Mouse (Mus musculus) embryonic stem cell, embryonic (primary cell): ENCODE results near the gene Chpf.

Experiments used
- CTCF ChIA-PET, 4 experiments: fragments of 300-600 bp in 2 of 4; fragments of 350-600 bp in 2 of 4; sonication (Branson Sonifier 250); formaldehyde crosslinking; loops; one replicate each; lab custom pipeline; 2022; ENCODE audit warnings: inconsistent platforms in 2 of 4; lab: Charles Lee
- POLR2A ChIA-PET, 4 experiments: fragments of 300-600 bp in 2 of 4; fragments of 350-600 bp in 2 of 4; sonication (Branson Sonifier 250); formaldehyde crosslinking; loops; one replicate each; lab custom pipeline; 2022; ENCODE audit warnings: antibody characterized with exemption in 4 of 4, inconsistent platforms in 1 of 4; lab: Charles Lee

Chpf gene

DNA sequence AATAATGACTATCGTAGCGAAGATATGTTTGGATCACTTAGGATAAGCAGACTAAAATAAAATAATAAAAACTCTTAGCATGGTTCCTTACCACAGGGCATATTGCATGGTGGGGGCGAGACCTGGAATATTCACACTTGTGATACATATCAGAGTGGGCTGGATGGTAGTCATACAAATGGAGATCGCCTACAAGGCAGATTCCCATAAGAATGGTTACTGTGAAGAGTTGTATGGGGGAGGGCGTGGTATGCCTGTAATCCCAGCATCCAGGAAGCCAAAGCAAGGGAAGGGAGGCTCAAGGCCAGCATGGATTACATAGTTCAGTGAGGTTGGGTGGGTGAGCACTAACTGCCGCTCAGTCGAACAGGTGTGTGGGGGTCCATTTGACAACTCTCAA, 1.6 kb upstream of the Chpf start:
- CTCF ChIA-PET: interaction anchor here in 1 of 4 experiments (2.4 kb wide), 1 partner anchor 79 kb away, joined by 17 read pairs; no protein-coding TSS in a partner anchor
- POLR2A ChIA-PET: interaction anchor here in 2 of 4 experiments (0.9 to 1.6 kb wide), 5 partner anchors 25 to 82 kb away, joined by 3 to 6 read pairs (median 3); partner anchors contain the start of gene Obsl1 (in 1 of the 2)

DNA sequence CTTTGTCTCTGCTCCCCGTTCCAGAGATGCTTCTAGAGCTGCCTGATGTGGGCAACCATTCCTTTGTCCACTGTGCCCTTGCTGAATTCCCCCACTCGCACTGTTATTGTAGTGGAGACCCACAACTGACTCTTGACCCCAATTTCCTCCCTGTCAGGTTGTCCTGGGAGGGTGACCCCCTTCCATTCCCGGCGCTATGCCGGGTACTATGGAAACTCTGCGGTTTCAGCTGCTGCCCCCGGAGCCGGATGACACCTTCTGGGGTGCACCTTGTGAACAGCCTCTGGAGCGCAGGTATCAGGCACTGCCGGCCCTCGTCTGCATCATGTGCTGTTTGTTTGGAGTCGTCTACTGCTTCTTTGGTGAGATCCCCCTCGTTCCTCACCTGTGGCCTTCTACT, 929 bp upstream of the Chpf start:
- ChIA-PET CTCF (interaction anchor here (0.8 to 4.7 kb wide), 19 partner anchors 7 to 162 kb away, joined by 3 to 81 read pairs (median 5); partner anchors contain the start of genes Asic4 (in 1 of the 4), Dnpep (in 1 of the 4) and Gmppa (in 1 of the 4)), POLR2A (interaction anchor here in 3 of 4 experiments (0.9 to 5.5 kb wide), 30 partner anchors 8 to 252 kb away, joined by 3 to 35 read pairs (median 5); partner anchors contain the start of genes Inha (in 3 of the 3), Gmppa (in 2 of the 3), Obsl1 (in 2 of the 3) and Dnpep (in 1 of the 3))

DNA sequence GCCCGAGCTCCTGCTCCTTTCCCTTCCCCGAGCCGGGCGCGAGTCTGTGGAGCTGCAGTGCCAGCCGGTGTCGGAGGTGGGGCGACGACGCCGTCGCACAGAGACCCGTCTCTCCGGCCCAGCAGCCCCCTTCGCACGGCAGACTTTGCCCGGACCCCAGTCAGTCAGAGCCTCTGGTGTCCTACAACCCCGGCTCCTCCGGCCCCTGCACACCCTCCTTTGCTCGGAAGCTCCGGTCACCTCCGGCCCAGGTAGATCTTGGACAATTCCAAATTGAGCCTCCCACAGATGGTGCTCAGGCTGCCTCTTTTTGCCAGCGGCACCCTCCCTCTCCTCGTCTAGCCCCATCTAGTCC, 505 bp upstream of the Chpf start:
- CTCF ChIA-PET: interaction anchor here (0.5 to 4.7 kb wide), 30 partner anchors 8 to 162 kb away, joined by 3 to 81 read pairs (median 5); partner anchors contain the start of genes Asic4 (in 1 of the 4), Dnpep (in 1 of the 4) and Gmppa (in 1 of the 4)
- POLR2A ChIA-PET: interaction anchor here in 3 of 4 experiments (0.5 to 5.5 kb wide), 51 partner anchors 8 to 1367 kb away, joined by 3 to 35 read pairs (median 4); partner anchors contain the start of genes Gmppa (in 3 of the 3), Inha (in 3 of the 3), Obsl1 (in 3 of the 3) and Dnpep (in 1 of the 3)

DNA sequence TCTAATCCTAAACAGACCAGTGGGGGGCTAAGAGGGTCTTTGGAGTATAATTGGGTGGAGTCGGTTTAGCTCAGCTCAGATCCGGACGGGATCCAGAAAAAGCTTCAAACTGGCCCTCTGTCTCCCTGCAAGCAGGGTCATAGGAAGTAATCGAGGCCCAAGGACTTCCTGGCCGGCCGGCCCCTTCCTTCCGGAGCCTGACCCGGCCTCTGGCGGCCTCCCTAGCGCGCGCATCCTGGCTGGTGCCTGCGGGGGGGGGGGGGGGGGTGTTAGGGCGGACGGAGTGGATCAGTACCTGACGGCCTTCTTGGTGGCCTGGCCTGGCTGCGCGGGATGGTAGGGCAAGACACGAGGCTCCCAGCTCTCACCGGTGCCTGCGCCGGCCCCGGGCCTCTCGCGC, 610 bp downstream of the Chpf start:
- ChIA-PET POLR2A (interaction anchor here in 3 of 4 experiments (0.6 to 5.5 kb wide), 37 partner anchors 9 to 972 kb away, joined by 3 to 35 read pairs (median 5); partner anchors contain the start of genes Gmppa (in 2 of the 3), Dnpep (in 1 of the 3), Inha (in 1 of the 3) and Obsl1 (in 1 of the 3)), CTCF (interaction anchor here (0.7 to 4.7 kb wide), 42 partner anchors 9 to 353 kb away, joined by 3 to 81 read pairs (median 6); partner anchors contain the start of genes Asic4 (in 1 of the 4), Dnpep (in 1 of the 4), Gmppa (in 1 of the 4) and Inha (in 1 of the 4))

DNA sequence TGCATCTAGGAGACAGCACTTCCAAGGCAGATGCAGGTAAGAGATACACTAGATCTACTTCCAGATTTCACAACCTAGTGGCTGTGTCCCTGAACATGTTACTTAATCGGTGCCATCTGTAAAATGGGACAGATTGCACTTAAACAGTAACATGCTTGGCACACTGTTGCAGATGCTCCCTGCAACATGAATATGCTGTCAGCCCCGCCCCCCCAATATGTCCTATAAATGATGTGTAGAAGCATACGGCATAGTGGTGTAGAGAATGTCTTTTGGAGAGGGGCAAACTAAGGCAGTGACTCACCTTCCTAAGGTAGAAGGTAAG, 1.2 kb downstream of the Chpf start:
- POLR2A ChIA-PET: interaction anchor here (0.5 to 5.5 kb wide), 15 partner anchors 9 to 309 kb away, joined by 3 to 28 read pairs (median 5); partner anchors contain the start of genes Dnpep (in 1 of the 4), Stk11ip (in 1 of the 4) and Zfand2b (in 1 of the 4)
- CTCF ChIA-PET: interaction anchor here (0.6 to 4.7 kb wide), 83 partner anchors 9 to 647 kb away, joined by 3 to 81 read pairs (median 7); partner anchors contain the start of genes Gmppa (in 2 of the 4), Inha (in 2 of the 4), Asic4 (in 1 of the 4) and Dnpep (in 1 of the 4)

DNA sequence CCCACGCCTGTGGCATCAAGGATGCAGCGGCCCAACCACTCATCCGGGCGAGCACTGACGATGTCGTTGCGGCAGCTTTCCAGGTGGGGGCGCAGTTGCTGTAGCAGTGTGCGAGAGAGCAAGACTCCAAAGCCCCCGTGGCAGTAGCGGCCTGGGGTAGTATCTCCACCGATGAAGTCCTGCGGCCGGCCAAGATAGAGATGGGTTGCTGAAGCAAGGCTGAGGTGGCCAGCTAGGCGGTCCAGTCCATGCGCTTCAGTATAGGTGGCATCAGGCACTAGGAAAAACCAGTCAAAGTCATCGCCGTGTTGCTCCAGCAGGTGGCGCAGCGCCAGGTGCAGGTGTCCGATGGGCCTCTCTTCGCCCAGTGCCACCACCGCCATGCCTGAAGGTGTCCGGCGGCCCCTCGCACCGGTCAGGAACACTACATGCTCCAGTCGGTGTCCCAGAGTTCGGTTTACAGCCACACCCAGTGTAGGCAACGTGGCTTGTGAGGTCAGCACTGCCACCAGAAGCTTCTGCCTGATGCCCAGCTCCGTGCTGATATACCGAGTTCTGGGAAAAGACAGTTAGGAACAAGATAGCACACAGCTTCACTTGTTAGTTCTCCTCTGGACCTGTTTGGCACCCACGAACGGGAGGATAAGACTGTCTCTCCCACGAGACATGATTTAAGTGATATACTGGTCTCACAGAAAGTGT, 1.7 kb downstream of the Chpf start:
- ChIA-PET CTCF (interaction anchor here (0.5 to 4.7 kb wide), 160 partner anchors 8 to 966 kb away, joined by 3 to 81 read pairs (median 4); partner anchors contain the start of genes Gmppa (in 4 of the 4), Dnpep (in 2 of the 4), Inha (in 2 of the 4) and Abcb6 (in 1 of the 4)), POLR2A (interaction anchor here (0.5 to 5.5 kb wide), 21 partner anchors 9 to 160 kb away, joined by 3 to 28 read pairs (median 4); partner anchors contain the start of gene Dnpep (in 1 of the 4))

DNA sequence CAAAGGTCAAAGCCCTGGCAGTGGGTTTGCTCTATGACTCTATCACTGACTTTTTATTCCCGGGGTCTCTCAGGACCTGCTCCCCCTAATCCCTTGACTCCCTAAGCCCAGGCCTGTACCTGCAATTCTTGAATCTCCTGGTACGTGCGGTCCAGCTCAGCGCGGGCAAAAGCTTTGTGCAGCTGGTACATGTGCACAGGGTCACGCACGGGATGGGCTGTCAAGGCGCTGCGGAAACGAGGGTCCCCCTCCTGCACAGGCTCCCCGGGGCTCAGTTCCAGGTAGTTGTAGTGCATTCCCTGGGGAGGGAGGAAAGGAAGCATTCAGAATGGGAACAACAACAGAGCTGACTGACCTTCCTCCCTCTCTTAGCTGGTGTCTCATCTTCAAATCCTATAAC, 2.7 kb downstream of the Chpf start:
- CTCF ChIA-PET: interaction anchor here (0.5 to 4.7 kb wide), 147 partner anchors 9 to 965 kb away, joined by 3 to 81 read pairs (median 4); partner anchors contain the start of genes Gmppa (in 4 of the 4), Dnpep (in 2 of the 4), Inha (in 2 of the 4) and Abcb6 (in 1 of the 4)

DNA sequence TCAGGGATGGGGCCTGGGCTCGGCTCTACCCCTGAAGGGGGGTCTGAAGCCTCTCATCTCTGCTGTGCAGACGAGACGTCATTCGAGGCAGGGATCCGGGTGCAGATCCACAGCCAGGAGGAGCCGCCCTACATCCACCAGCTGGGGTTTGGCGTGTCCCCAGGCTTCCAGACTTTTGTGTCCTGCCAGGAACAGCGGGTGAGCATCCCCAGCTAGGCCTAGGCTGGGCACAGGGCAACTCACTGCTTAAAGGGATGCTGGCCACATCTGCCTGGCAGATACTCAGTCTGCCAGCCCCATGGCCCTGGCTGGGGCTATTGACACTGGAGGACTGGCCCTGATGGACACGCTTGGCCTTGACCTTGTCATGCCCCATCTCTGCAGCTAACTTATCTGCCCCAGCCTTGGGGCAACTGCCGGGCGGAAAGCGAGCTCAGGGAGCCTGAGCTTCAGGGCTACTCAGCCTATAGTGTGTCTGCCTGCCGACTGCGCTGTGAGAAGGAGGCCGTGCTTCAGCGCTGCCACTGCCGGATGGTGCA, 9.8 kb downstream of the Chpf start:
- ChIA-PET CTCF (interaction anchor here (0.8 to 4.3 kb wide), 12 partner anchors 8 to 126 kb away, joined by 3 to 89 read pairs (median 21); partner anchors contain the start of genes Chpf (in 1 of the 4), Slc4a3 (in 1 of the 4) and Tmem198 (in 1 of the 4)), POLR2A (interaction anchor here in 1 of 4 experiments (1.0 to 2.7 kb wide), 3 partner anchors 18 to 126 kb away, joined by 3 to 6 read pairs (median 3); no protein-coding TSS in a partner anchor)

More for the DNA sequence above, 2.7 kb downstream of the Chpf start:
- POLR2A ChIA-PET: interaction anchor here (0.6 to 5.5 kb wide), 21 partner anchors 9 to 159 kb away, joined by 3 to 28 read pairs (median 4); partner anchors contain the start of gene Dnpep (in 1 of the 4)

DNA sequence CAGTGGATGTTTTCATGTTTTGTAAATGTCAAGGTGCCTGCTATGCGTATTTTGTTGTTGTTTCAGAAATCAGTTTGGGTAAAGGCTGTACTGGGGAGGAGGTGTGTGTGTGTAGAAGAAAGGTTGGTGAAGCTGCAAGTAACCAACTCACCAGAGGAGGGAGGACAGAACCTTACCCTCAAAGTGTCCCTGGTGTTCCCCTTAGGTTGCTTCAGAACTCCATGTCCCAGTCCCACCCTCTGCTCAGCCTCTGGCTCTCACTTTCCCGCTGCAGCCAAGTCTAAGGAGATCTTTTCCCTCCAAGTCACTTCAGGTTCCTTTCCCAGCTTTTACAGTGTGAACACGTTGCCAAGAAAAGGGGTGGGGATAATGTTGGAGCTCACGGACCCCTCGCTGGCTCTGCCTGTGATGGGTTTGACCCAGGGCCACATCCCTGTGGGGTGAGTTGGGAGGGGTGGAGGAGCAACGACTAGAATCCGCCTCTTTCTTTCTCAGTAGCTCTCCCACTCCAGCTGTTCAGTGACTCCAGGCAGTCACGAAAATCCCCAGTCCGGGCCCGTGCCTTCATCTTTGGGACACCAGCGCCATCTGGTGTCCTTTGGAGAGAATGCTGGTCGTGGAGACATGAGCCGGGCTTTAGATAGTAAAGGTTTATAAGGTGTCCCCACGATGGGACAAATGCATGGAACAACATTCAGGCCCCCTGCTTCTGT, 11.7 kb downstream of the Chpf start:
- ChIA-PET POLR2A (interaction anchor here (0.6 to 2.2 kb wide), 23 partner anchors 9 to 250 kb away, joined by 3 to 9 read pairs (median 4); partner anchors contain the start of genes Gmppa (in 2 of the 4), Chpf (in 1 of the 4), Dnpep (in 1 of the 4) and Tmem198 (in 1 of the 4)), CTCF (interaction anchor here (0.5 to 4.3 kb wide), 117 partner anchors 9 to 1023 kb away, joined by 3 to 89 read pairs (median 4); partner anchors contain the start of genes Chpf (in 3 of the 4), Gmppa (in 3 of the 4), Tmem198 (in 3 of the 4) and Des (in 2 of the 4))

DNA sequence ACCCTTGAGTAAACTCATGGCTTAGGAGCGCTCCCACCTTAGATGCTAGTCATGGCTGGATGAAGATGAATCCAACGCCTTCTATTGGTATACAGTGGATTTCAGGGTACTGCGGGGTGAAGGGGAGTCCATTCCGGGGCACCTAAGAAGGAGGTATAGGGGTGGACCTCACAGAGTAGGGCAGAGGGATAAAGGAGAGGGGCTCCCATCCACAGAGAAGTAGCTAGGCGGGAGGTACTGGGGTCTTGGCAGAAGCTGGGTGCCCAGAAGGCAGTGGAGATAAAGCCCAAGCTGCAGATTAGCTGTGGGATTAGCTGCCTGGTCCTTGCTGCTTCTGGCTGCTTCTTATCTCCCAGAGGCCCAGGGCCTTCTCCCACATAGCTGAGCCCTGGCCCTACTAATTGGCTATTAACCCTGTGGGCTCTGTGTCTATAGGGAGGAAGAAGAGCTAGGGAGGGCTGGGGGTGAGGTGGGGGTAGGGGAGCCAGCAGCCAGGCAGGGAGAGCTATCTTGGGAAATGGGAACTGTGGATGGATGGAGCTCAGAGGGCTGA, 15.4 kb downstream of the Chpf start:
- POLR2A ChIA-PET: interaction anchor here in 3 of 4 experiments (0.5 to 1.5 kb wide), 3 partner anchors 12 to 22 kb away, joined by 3 read pairs; no protein-coding TSS in a partner anchor
- CTCF ChIA-PET: interaction anchor here in 3 of 4 experiments (0.7 to 2.0 kb wide), 13 partner anchors 11 to 342 kb away, joined by 3 to 10 read pairs (median 3); partner anchors contain the start of gene Chpf (in 1 of the 3)

DNA sequence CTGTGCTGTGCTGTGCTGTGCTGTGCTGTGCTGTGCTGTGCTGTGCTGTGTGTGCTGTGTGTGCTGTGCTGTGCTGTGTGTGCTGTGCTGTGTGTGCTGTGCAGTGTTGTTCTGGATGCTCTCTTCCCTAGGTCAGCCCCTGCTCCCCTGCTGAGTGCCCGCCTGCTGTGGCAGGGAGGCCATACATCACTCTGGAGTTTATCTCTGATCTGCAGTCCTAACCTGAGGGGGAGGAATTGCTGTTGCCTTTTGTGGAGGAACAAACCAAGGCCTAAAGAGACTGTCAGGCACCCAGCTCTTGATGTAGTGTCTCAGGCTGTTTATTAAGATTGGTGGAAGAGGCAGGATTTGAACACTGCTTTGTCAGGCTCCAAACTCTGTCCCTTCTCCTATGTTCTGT, 16.5 kb downstream of the Chpf start:
- ChIA-PET CTCF (interaction anchor here in 1 of 4 experiments (1.3 kb wide), 1 partner anchor 14 kb away, joined by 3 read pairs; no protein-coding TSS in a partner anchor), POLR2A (interaction anchor here in 1 of 4 experiments (0.8 kb wide), 1 partner anchor 14 kb away, joined by 3 read pairs; no protein-coding TSS in a partner anchor)

DNA sequence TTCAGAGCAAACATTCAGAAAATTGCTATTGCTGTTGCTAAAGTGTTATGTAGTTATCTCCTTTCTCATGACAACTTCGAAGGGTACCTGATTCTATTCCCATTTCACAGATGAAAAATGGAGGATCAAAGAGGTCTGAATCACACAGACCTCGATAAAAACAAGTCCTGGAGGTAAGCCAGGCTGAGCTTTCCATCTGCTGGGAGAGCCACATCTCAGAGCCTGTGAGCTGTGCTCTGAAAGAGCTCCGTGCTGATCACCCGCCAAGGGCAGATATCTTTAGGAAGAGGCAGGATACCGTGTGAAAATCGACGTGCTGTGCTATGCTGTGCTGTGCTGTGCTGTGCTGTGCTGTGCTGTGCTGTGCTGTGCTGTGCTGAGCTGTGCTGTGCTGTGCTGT, 18.8 kb downstream of the Chpf start:
- POLR2A ChIA-PET: interaction anchor here in 1 of 4 experiments (3.1 to 4.4 kb wide), 2 partner anchors 11 to 17 kb away, joined by 9 to 22 read pairs; partner anchors contain the start of gene Asic4
- CTCF ChIA-PET: interaction anchor here in 2 of 4 experiments (0.6 to 1.3 kb wide), 3 partner anchors 17 to 46 kb away, joined by 3 to 4 read pairs (median 3); no protein-coding TSS in a partner anchor

DNA sequence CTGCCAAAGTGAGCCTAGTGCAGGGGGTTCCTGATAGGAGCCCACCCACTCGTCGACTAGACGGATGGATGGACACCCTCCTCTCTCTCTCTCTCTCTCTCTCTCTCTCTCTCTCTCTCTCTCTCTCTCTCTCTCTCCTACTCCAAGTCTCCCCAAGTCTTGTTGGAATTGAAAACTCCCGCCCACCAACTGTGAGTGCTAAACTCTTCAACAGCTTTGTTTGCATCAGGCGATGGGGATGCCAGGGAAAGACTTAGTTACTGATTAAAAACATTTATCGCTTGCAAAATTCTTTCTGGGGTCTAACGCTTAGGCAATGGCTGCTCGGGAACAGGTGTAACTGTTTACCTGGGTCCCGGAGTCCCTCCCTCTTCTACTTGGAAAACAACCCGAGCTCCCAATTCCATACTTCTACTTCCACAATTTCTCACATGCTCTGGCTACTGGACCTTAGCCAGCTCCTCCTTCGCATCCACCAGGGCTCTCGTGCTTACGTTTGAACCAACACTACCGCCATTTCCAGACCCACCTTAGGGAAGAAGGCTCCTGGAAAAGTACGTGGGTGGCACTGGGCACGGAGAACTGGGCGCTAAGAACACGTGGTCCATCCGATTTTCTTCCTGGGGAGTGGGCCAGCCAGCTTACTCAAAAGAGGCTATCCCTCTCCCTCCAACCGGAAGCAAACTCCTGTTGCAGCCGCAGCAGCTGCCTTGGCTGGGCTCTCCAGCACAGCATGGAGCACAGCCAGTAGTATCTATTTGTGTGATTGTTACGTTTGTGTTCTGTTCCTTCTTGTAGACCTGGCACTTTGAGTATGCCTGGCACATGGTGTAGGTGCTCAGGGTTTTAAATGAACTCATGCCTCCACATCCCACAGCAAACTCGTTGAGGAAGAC, 20.1 kb downstream of the Chpf start:
- ChIA-PET POLR2A (interaction anchor here in 3 of 4 experiments (0.7 to 4.4 kb wide), 11 partner anchors 8 to 150 kb away, joined by 3 to 22 read pairs (median 3); partner anchors contain the start of genes Asic4 (in 1 of the 3) and Gmppa (in 1 of the 3)), CTCF (interaction anchor here (0.6 to 3.4 kb wide), 23 partner anchors 9 to 559 kb away, joined by 3 to 30 read pairs (median 4); partner anchors contain the start of genes Asic4 (in 1 of the 4), Chpf (in 1 of the 4), Dnpep (in 1 of the 4) and Gmppa (in 1 of the 4))

DNA sequence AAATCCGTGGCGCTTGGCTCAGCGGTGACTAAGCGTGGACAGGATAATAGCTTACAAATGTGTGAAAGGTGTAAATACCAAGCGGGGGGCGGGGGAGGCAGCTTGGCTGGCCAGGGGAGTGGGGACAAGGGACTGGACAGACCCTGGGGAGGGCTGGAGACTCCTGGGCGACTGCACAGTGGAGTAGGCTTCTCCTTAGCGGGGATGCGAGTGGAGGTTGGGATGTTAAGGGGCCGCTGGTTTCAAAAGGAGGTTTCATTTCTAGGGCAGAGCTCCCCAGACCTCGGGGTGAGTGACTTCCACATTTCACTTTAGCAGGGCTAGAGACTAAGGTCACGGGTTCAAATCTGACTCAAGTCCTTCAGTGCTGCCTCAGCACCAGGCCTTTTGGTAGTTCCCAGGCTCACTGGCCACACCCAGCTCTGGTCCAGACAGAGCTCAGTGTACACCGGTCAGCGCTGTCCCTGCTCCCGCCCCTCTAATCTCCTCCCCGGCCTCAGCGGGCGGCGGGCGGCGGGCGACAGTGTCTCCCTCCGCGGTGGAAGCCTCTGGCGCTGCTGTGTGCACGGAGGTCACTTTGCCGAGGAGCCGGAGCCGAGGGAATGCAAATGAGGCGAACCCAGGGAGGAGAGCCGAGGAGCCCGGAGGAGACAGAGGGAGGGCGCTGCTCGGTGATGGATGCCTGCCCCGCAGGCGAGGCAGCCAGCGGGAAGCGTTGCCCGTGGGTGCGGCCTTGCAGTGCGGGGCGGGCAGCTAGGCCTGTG, 20.9 kb downstream of the Chpf start:
- CTCF ChIA-PET: interaction anchor here (0.6 to 3.4 kb wide), 33 partner anchors 9 to 558 kb away, joined by 3 to 30 read pairs (median 5); partner anchors contain the start of genes Asic4 (in 1 of the 4), Chpf (in 1 of the 4), Dnpep (in 1 of the 4) and Gmppa (in 1 of the 4)
- POLR2A ChIA-PET: interaction anchor here (0.6 to 4.4 kb wide), 14 partner anchors 9 to 141 kb away, joined by 3 to 22 read pairs (median 4); partner anchors contain the start of genes Asic4 (in 1 of the 4) and Gmppa (in 1 of the 4)
